Comparison of ENCODE assay signal across 14 mouse cellular contexts in genomic region chr4:44363434-44364013, GRCm38 (mm10).
DNase-seq lines count a peak whose midpoint lies in the region; ATAC-seq and TF ChIP-seq lines count a peak whose summit lies in the region.
"Had no signal": no experiment of that assay in that cellular context is flagged by ENCODE, and none has a peak within 500 bp of the region (broad histone marks: within the 10 kb centered on the region; RNA-seq: fewer than 3 reads in every experiment).

No protein-coding gene starts in this region.

- no peak for TF ChIP-seq CTCF in G1E (IDR thresholded peaks at IDR 0.05; ENCODE audit: low read depth, low read length)

- H3K9ac ChIP-seq in forebrain, embryonic 14.5 days (ENCODE audit: low read length) = no peak overlapping the region
- H3K9ac ChIP-seq in lung, embryonic 16.5 days (ENCODE audit: low read length) = no peak overlapping the region
- H3K9ac ChIP-seq: heart, embryonic 12.5 days; neural tube, embryonic 12.5 days had no signal

- intact Hi-C loops in left cerebral cortex, postnatal 14 days (cut with DNase I) = no loop called here
- intact Hi-C loops in left cerebral cortex, postnatal 25 days (cut with DNase I) = no loop called here

- no peak overlapping the region for H3K4me2 ChIP-seq in forebrain, embryonic 14.5 days (ENCODE audit: low read length)
- H3K4me2 ChIP-seq in lung, embryonic 16.5 days (ENCODE audit: low read depth, low read length) = no peak overlapping the region
- H3K4me2 ChIP-seq: heart, embryonic 12.5 days; neural tube, embryonic 12.5 days had no signal

- no peaks in the 10 kb centered on the region for H3K27me3 ChIP-seq in forebrain, embryonic 14.5 days (replicated peaks; ENCODE audit: control insufficient read depth, insufficient read depth, low read length)
- H3K27me3 ChIP-seq in forebrain, embryonic 10.5 days (ENCODE audit: poor library complexity, severe bottlenecking) = no peaks in the 10 kb centered on the region
- H3K27me3 ChIP-seq in G1E (ENCODE audit: insufficient read depth, low read length) = no peaks in the 10 kb centered on the region
- no peaks in the 10 kb centered on the region for H3K27me3 ChIP-seq in lung, embryonic 16.5 days (ENCODE audit: control insufficient read depth, insufficient read depth, low read depth, low read length)
- H3K27me3 ChIP-seq: heart, embryonic 12.5 days; megakaryocyte, embryonic 14.5 days; neural tube, embryonic 12.5 days had no signal

- no peaks in the 10 kb centered on the region for H3K9me3 ChIP-seq in forebrain, embryonic 14.5 days (replicated peaks; ENCODE audit: control insufficient read depth, low read length)
- no peaks in the 10 kb centered on the region for H3K9me3 ChIP-seq in forebrain, embryonic 10.5 days
- no peaks in the 10 kb centered on the region for H3K9me3 ChIP-seq in G1E (replicated peaks)
- no peaks in the 10 kb centered on the region for H3K9me3 ChIP-seq in lung, embryonic 16.5 days (ENCODE audit: control insufficient read depth, low read length)
- H3K9me3 ChIP-seq: heart, embryonic 12.5 days; megakaryocyte, embryonic 14.5 days; neural tube, embryonic 12.5 days had no signal

- no peak; the same call in 1 of the 2 replicates for ATAC-seq in forebrain, embryonic 14.5 days
- no peak for ATAC-seq in G1E (ENCODE audit: extremely low read depth, insufficient number of reproducible peaks, low FRiP score, poor library complexity, severe bottlenecking)
- ATAC-seq in lung, embryonic 16.5 days (ENCODE audit: low read depth) = peak; percentile 89
- no peak for ATAC-seq in frontal cortex, adult (ENCODE audit: low TSS enrichment)
- ATAC-seq in monocyte, adult 5-6 weeks (replicated peaks; ENCODE audit: insufficient number of reproducible peaks, low FRiP score, low TSS enrichment, poor library complexity, severe bottlenecking) = no peak

- H3K4me3 ChIP-seq in forebrain, embryonic 14.5 days (ENCODE audit: low read depth, low read length) = no peak overlapping the region
- no peak overlapping the region for H3K4me3 ChIP-seq in forebrain, embryonic 10.5 days
- H3K4me3 ChIP-seq in G1E (ENCODE audit: low read depth, low read length) = no peak overlapping the region
- no peak overlapping the region for H3K4me3 ChIP-seq in lung, embryonic 16.5 days (ENCODE audit: low read length)
- H3K4me3 ChIP-seq: erythroblast, embryonic 14.5 days; heart, embryonic 12.5 days; megakaryocyte, embryonic 14.5 days; neural tube, embryonic 12.5 days had no signal

- H3K36me3 ChIP-seq in forebrain, embryonic 14.5 days (ENCODE audit: control insufficient read depth, insufficient read depth, low read length) = peaks cover 8% of the 10 kb centered on the region; the same call in 1 of the 2 replicates
- H3K36me3 ChIP-seq in forebrain, embryonic 10.5 days (replicated peaks) = peaks cover 79% of the 10 kb centered on the region
- peaks cover 41% of the 10 kb centered on the region for H3K36me3 ChIP-seq in G1E (replicated peaks)
- peaks cover 10% of the 10 kb centered on the region; the same call in 1 of the 2 replicates for H3K36me3 ChIP-seq in lung, embryonic 16.5 days (ENCODE audit: control insufficient read depth, insufficient read depth, low read length)
- H3K36me3 ChIP-seq: neural tube, embryonic 12.5 days had no signal

- WGBS in forebrain, embryonic 14.5 days = 74% methylated on average over 12 of the region's 12 CpGs
- 94% methylated on average over 12 of the region's 12 CpGs for WGBS in forebrain, embryonic 10.5 days
- WGBS in lung, embryonic 16.5 days = 50% methylated on average over 12 of the region's 12 CpGs

- H3K4me1 ChIP-seq in forebrain, embryonic 14.5 days (ENCODE audit: control insufficient read depth, insufficient read depth, low read length) = peaks cover 3% of the 10 kb centered on the region; the same call in 1 of the 2 replicates
- H3K4me1 ChIP-seq in forebrain, embryonic 10.5 days = no peaks in the 10 kb centered on the region
- H3K4me1 ChIP-seq in G1E (ENCODE audit: insufficient read depth, low read depth, low read length) = no peaks in the 10 kb centered on the region
- H3K4me1 ChIP-seq in lung, embryonic 16.5 days (replicated peaks; ENCODE audit: control insufficient read depth, insufficient read depth, low read length) = peaks cover 2% of the 10 kb centered on the region; the same call in 1 of the 2 replicates
- H3K4me1 ChIP-seq: neural tube, embryonic 12.5 days had no signal

- DNase-seq in forebrain, embryonic 14.5 days (ENCODE audit: low spot score) = peak; percentile 67
- DNase-seq in forebrain, embryonic 10.5 days (ENCODE audit: extremely low spot score, low spot score) = no peak
- peak; percentile 13 to 20 for DNase-seq in left cerebral cortex, postnatal 14 days (ENCODE audit: low spot score in 2 of 2)
- DNase-seq in left cerebral cortex, postnatal 25 days (ENCODE audit: low spot score in 2 of 2) = no peak
- DNase-seq in G1E (ENCODE audit: low spot score) = peak; percentile 10
- DNase-seq: layer of hippocampus, adult 9-11 months; spleen, adult 18-20 months had no signal

- H3K27ac ChIP-seq in forebrain, embryonic 14.5 days (ENCODE audit: low read depth, low read length) = no peak overlapping the region
- no peak overlapping the region for H3K27ac ChIP-seq in forebrain, embryonic 10.5 days
- H3K27ac ChIP-seq in lung, embryonic 16.5 days (ENCODE audit: low read length) = no peak overlapping the region
- H3K27ac ChIP-seq: neural tube, embryonic 12.5 days had no signal

Comparison
In these comparisons a context has a peak if more than half of its experiments do, and no peak if none do; other contexts are left out.
1. DNase-seq: peak in forebrain, embryonic 14.5 days (single experiment), left cerebral cortex, postnatal 14 days (2 of 2) and G1E (single experiment); none in forebrain, embryonic 10.5 days (single experiment) and left cerebral cortex, postnatal 25 days (0 of 2).